Mouse (Mus musculus) cerebellum, adult 2 months (tissue): Measurements from ENCODE around the gene Emc8.

Source experiments
- CTCF ChIP-seq: fragments of 200-500 bp; IDR thresholded peaks from 2 replicates; pipeline ENCODE4 v1.5.1; 2011; ENCODE audit warnings: low read depth, mild to moderate bottlenecking, control low read depth, low read length, moderate library complexity, borderline replicate concordance; ENCODE audit not compliant: insufficient read depth
- POLR2A ChIP-seq: fragments of 200-500 bp; IDR thresholded peaks from 2 replicates; pipeline ENCODE4 v1.6.1; 2011; ENCODE audit warnings: low read length, control low read depth, borderline replicate concordance; ENCODE audit not compliant: insufficient read depth

GRCm38 (mm10) chr8:120630848-120631247, 37.5 kb downstream of the Emc8 start:
- TF ChIP-seq POLR2A, result no peak
- no peak for TF ChIP-seq CTCF
